Mouse (Mus musculus) midbrain, embryonic 14.5 days (tissue): ENCODE measurements around the gene Mapk1. TPM values are rescaled to one million over a fixed set of nuclear protein-coding genes. Genes with fewer than 3 reads are reported as not detected.
"Not testable (repeated sequence)": the region's sequence is repeated elsewhere in the genome, so short reads cannot be mapped to it uniquely, and the experiment has no call there.

Experiments used
- ATAC-seq: fragments of 200-750 bp; cut with Nextera tagmentation; 2 replicates; pipeline ENCODE4 v1.8.0; 2017; ENCODE audit warnings: moderate number of reproducible peaks, moderate library complexity; ENCODE audit not compliant: low FRiP score, low TSS enrichment
- DNase-seq: peaks from one replicate; pipeline ENCODE4 v3.0.0-alpha.2; 2015
- H3K27ac ChIP-seq: fragments of 300-500 bp; sonication (generic); replicated peaks from 2 replicates; pipeline ENCODE4 v1.5.1; 2014; ENCODE audit warnings: mild to moderate bottlenecking, low read depth, low read length, moderate library complexity
- H3K27me3 ChIP-seq: fragments of 300-500 bp; sonication (generic); 2 replicates; pipeline ENCODE4 v1.6.1; 2014; ENCODE audit warnings: low read length, control low read depth, mixed read lengths; ENCODE audit not compliant: control insufficient read depth, insufficient read depth
- H3K36me3 ChIP-seq: fragments of 300-500 bp; sonication (generic); 2 replicates; pipeline ENCODE4 v1.6.1; 2014; ENCODE audit warnings: low read length, control low read depth; ENCODE audit not compliant: control insufficient read depth, insufficient read depth
- H3K4me1 ChIP-seq: fragments of 300-500 bp; sonication (generic); 2 replicates; pipeline ENCODE4 v1.6.1; 2014; ENCODE audit warnings: mild to moderate bottlenecking, antibody characterized with exemption, low read length, control low read depth; ENCODE audit not compliant: control insufficient read depth, insufficient read depth
- H3K4me2 ChIP-seq: fragments of 300-500 bp; sonication (generic); 2 replicates; pipeline ENCODE4 v1.6.1; 2014; ENCODE audit warnings: mild to moderate bottlenecking, low read length, moderate library complexity
- H3K4me3 ChIP-seq: fragments of 300-500 bp; sonication (generic); replicated peaks from 2 replicates; pipeline ENCODE4 v1.5.1; 2014; ENCODE audit warnings: low read depth, low read length
- H3K9ac ChIP-seq: fragments of 300-500 bp; sonication (generic); replicated peaks from 2 replicates; pipeline ENCODE4 v1.6.1; 2014; ENCODE audit warnings: mild to moderate bottlenecking, low read length, moderate library complexity
- H3K9me3 ChIP-seq: fragments of 300-500 bp; sonication (generic); 2 replicates; pipeline ENCODE4 v1.6.1; 2016; ENCODE audit warnings: low read length, control low read depth, mixed read lengths; ENCODE audit not compliant: control insufficient read depth
- WGBS: fragments of 180-500 bp; shearing (Covaris S2); extraction: QIAGEN DNeasy Blood & Tissue Kit; methylation state at CpG from one replicate; pipeline ENCODE4 v1.1.7; 2014; 5-methylcytosine and 5-hydroxymethylcytosine counted together
- polyA plus RNA-seq: library from polyadenylated mRNA; unstranded; fragments of >200 nt; fragmentation: Nextera tagmentation; extraction: Ambion mirVana; gene quantifications from 2 replicates; pipeline ENCODE4 v1.2.1, GENCODE M21; 2014

Gene Mapk1
- polyA plus RNA-seq, 1 experiment from 2014 or later, result 219 TPM

- Histone ChIP-seq H3K9ac (peak overlapping the region; percentile 80), H3K4me2 (peak overlapping the region; percentile 67), H3K4me1 (peaks cover 29% of the 10 kb centered on the region), H3K4me3 (peak overlapping the region; percentile 100), H3K27ac (peak overlapping the region; percentile 96), H3K27me3 (no peaks in the 10 kb centered on the region), H3K36me3 (0 out of 2 replicates have a peak, but pooled peaks cover 4% of the 10 kb centered on the region), H3K9me3 (no peaks in the 10 kb centered on the region)
- WGBS, result 31% methylated on average over 2 of the region's 2 CpGs
- ATAC-seq (peak; percentile 46), DNase-seq (no peak)
Observed at GRCm38 (mm10) chr16:16982636-16983035, 546 bp upstream of the Mapk1 start.

- peak overlapping the region; percentile 100 for H3K4me3 ChIP-seq
- H3K4me2 ChIP-seq, result peak overlapping the region; percentile 67
- H3K27me3 ChIP-seq, result no peaks in the 10 kb centered on the region
- ATAC-seq (peak; percentile 79), DNase-seq (peak; percentile 83)
- peak overlapping the region; percentile 96 for H3K27ac ChIP-seq
- H3K36me3 ChIP-seq, result 0 out of 2 replicates have a peak, but pooled peaks cover 8% of the 10 kb centered on the region
- whole genome bisulfite sequencing, result under 1% methylated on average over 74 of the region's 75 CpGs
- peak overlapping the region; percentile 80 for H3K9ac ChIP-seq
- H3K9me3 ChIP-seq, result no peaks in the 10 kb centered on the region
- peaks cover 29% of the 10 kb centered on the region for H3K4me1 ChIP-seq
Observed at GRCm38 (mm10) chr16:16983534-16984422, 596 bp downstream of the Mapk1 start.

GRCm38 (mm10) chr16:16984423-16984941 is 1.3 kb downstream of the Mapk1 start:
- Histone ChIP-seq H3K36me3 (0 out of 2 replicates have a peak, but pooled peaks cover 8% of the 10 kb centered on the region), H3K27ac (no peak overlapping the region), H3K9me3 (no peaks in the 10 kb centered on the region), H3K27me3 (no peaks in the 10 kb centered on the region), H3K4me3 (peak overlapping the region; percentile 100), H3K4me2 (peak overlapping the region; percentile 67), H3K9ac (peak overlapping the region; percentile 80), H3K4me1 (peaks cover 29% of the 10 kb centered on the region)
- no peak for ATAC-seq
- peak; percentile 3 for DNase-seq
- 23% methylated on average over 9 of the region's 9 CpGs for WGBS

GRCm38 (mm10) chr16:16987248-16987647 is 4.1 kb downstream of the Mapk1 start:
- Histone ChIP-seq H3K9me3 (no peaks in the 10 kb centered on the region), H3K27ac (no peak overlapping the region), H3K4me2 (no peak overlapping the region), H3K9ac (no peak overlapping the region), H3K4me3 (no peak overlapping the region), H3K4me1 (peaks cover 29% of the 10 kb centered on the region), H3K36me3 (peaks cover 8% of the 10 kb centered on the region; the same call in 1 of the 2 replicates), H3K27me3 (no peaks in the 10 kb centered on the region)
- 81% methylated on average over 2 of the region's 2 CpGs for WGBS
- ATAC-seq (no peak), DNase-seq (no peak)

DNA sequence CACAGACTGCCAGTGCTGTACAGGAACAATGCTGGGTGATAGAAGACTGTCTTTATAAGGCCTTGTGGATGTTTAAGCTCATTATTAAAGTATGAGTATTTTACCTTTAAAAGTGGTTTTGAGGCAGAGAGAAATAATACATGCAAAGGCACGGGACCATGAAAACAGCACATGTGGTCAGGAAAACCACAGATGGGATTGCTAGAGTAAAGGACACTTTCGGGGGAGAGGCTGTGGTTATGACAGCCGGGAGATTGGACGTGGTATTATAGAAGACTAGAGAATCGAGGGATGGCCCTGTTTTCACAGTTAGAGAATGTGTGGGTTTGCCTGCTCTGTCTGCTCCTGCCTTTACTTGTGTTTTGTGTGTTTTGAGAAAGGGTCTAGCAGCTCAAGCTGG is 5.7 kb downstream of the Mapk1 start:
- H3K36me3 ChIP-seq, result peaks cover 8% of the 10 kb centered on the region; the same call in 1 of the 2 replicates
- no peaks in the 10 kb centered on the region for H3K9me3 ChIP-seq
- H3K4me2 ChIP-seq, result no peak overlapping the region
- DNase-seq (no peak), ATAC-seq (no peak)
- H3K27ac ChIP-seq, result no peak overlapping the region
- 93% methylated on average over 5 of the region's 5 CpGs for WGBS
- peaks cover 27% of the 10 kb centered on the region for H3K4me1 ChIP-seq
- H3K4me3 ChIP-seq, result no peak overlapping the region
- H3K27me3 ChIP-seq, result no peaks in the 10 kb centered on the region
- no peak overlapping the region for H3K9ac ChIP-seq

GRCm38 (mm10) chr16:16990021-16990420 is 6.8 kb downstream of the Mapk1 start:
- H3K36me3 ChIP-seq, result peaks cover 8% of the 10 kb centered on the region; the same call in 1 of the 2 replicates
- no peak overlapping the region for H3K4me2 ChIP-seq
- H3K4me1 ChIP-seq, result peaks cover 22% of the 10 kb centered on the region
- 79% methylated on average over 4 of the region's 4 CpGs for WGBS
- no peak overlapping the region for H3K27ac ChIP-seq
- ATAC-seq, result no peak
- no peak overlapping the region for H3K4me3 ChIP-seq
- H3K27me3 ChIP-seq, result no peaks in the 10 kb centered on the region
- H3K9ac ChIP-seq, result no peak overlapping the region
- no peaks in the 10 kb centered on the region for H3K9me3 ChIP-seq
- no peak for DNase-seq

DNA sequence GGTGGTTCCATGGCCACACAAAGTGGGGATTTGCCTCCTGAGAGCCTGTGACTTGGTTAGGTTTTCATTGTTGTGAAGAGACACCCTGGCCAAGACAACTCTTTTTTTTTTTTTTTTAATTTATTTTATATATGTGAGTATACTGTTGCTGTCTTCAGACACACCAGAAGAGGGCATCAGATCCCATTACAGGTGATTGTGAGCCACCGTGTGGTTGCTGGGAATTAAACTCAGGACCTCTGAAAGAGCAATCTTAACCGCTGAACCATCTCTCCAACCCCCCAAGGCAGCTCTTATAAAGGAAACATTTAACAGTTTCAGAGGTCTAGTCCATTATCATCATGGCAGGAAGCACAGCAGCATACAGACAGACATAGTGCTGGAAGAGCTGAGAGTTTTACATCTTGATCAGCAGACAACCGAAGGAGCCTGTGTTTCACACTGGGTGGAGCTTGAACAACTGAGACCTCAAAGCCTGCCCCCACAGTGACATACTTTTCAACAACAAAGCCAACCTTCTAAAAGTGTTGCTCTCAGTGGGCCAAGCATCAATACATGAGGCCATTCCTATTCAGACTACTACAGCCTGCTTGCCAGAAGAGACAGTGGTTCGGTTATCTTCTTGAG is 11.4 kb downstream of the Mapk1 start:
- 84% methylated on average over 4 of the region's 4 CpGs for WGBS
- H3K4me2 ChIP-seq, result no peak overlapping the region
- ATAC-seq, result no peak
- no peak overlapping the region for H3K9ac ChIP-seq
- H3K36me3 ChIP-seq, result no peaks in the 10 kb centered on the region; the same call in 1 of the 2 replicates
- H3K27ac ChIP-seq, result no peak overlapping the region
- H3K4me1 ChIP-seq, result no peaks in the 10 kb centered on the region
- no peaks in the 10 kb centered on the region for H3K27me3 ChIP-seq
- no peak overlapping the region for H3K4me3 ChIP-seq
- DNase-seq, result no peak
- H3K9me3 ChIP-seq, result no peaks in the 10 kb centered on the region

- H3K4me2 ChIP-seq, ATAC-seq, H3K9ac ChIP-seq, H3K27ac ChIP-seq, DNase-seq, H3K27me3 ChIP-seq, H3K9me3 ChIP-seq, H3K4me1 ChIP-seq, H3K36me3 ChIP-seq, H3K4me3 ChIP-seq: not testable (repeated sequence)
- WGBS, result 93% methylated on average over 10 of the region's 10 CpGs
Observed at GRCm38 (mm10) chr16:16996121-16996729, 13.0 kb downstream of the Mapk1 start.
